Mouse (Mus musculus) granulocyte monocyte progenitor cell, adult 5-6 weeks (primary cell): ENCODE data around the gene Dppa5a. TPM values are rescaled to one million over a fixed set of nuclear protein-coding genes. Genes with fewer than 3 reads are reported as not detected.
"Not testable (repeated sequence)": the region's sequence is repeated elsewhere in the genome, so short reads cannot be mapped to it uniquely, and the experiment has no call there.

Source experiments
- ATAC-seq: replicated peaks from 2 replicates; pipeline ENCODE4 v1.8.0; 2016; ENCODE audit warnings: mild to moderate bottlenecking, moderate TSS enrichment, inconsistent platforms; ENCODE audit not compliant: poor library complexity, severe bottlenecking
- total RNA-seq, 2 experiments: library from RNA; stranded (forward) in 1 of 2; stranded (reverse) in 1 of 2; fragments of 200-712, 200-1000 nt in 1 of 2; fragments of >200 nt in 1 of 2; fragmentation: Nextera tagmentation in 1 of 2; gene quantifications; 2 replicates each; pipeline ENCODE4 v1.2.3; 2014 to 2017

The Dppa5a gene
- total RNA-seq (2014; fragmentation: Nextera tagmentation) (not detected in 2 replicates), total RNA-seq (2017) (not detected in 2 replicates)

- not testable (repeated sequence) for ATAC-seq
Measured at GRCm38 (mm10) chr9:78367959-78368358, at the start of gene Dppa5a. Dppa5a (minus strand) TSS chr9:78368177.

- no peak for ATAC-seq
Measured at GRCm38 (mm10) chr9:78401596-78401995, 33.6 kb upstream of the Dppa5a start.

- ATAC-seq, result no peak
Measured at GRCm38 (mm10) chr9:78400570-78400969, 32.6 kb upstream of the Dppa5a start.

- ATAC-seq, result no peak
Measured at GRCm38 (mm10) chr9:78396517-78396916, 28.5 kb upstream of the Dppa5a start.

- ATAC-seq, result peak; percentile 90
Measured at GRCm38 (mm10) chr9:78395630-78396351, 27.8 kb upstream of the Dppa5a start, which contains the start of gene Ddx43. Ddx43 (plus strand) TSS chr9:78395777.

- ATAC-seq, result no peak
Measured at GRCm38 (mm10) chr9:78395244-78395629, 27.3 kb upstream of the Dppa5a start.

- no peak for ATAC-seq
Measured at GRCm38 (mm10) chr9:78394602-78395001, 26.6 kb upstream of the Dppa5a start.

GRCm38 (mm10) chr9:78393741-78394140 lies 25.8 kb upstream of the Dppa5a start:
- no peak for ATAC-seq

- ATAC-seq, result peak; percentile 83
Measured at GRCm38 (mm10) chr9:78389981-78390380, 22.0 kb upstream of the Dppa5a start.

GRCm38 (mm10) chr9:78386947-78387346 lies 19.0 kb upstream of the Dppa5a start:
- ATAC-seq, result no peak

GRCm38 (mm10) chr9:78385893-78386292 lies 17.9 kb upstream of the Dppa5a start:
- ATAC-seq, result peak; percentile 37; the same call in 1 of the 2 replicates

- ATAC-seq, result peak; percentile 73
Measured at GRCm38 (mm10) chr9:78378113-78378785, 10.3 kb upstream of the Dppa5a start, which contains the start of gene Ooep. Ooep (minus strand) TSS chr9:78378725.

GRCm38 (mm10) chr9:78377546-78377945 lies 9.6 kb upstream of the Dppa5a start:
- ATAC-seq, result no peak

- ATAC-seq, result no peak
Measured at GRCm38 (mm10) chr9:78375486-78375885, 7.5 kb upstream of the Dppa5a start.

- no peak for ATAC-seq
Measured at GRCm38 (mm10) chr9:78374885-78375389, 7.0 kb upstream of the Dppa5a start.

- no peak for ATAC-seq
Measured at GRCm38 (mm10) chr9:78374397-78374796, 6.4 kb upstream of the Dppa5a start.

GRCm38 (mm10) chr9:78372827-78373504 lies 5.0 kb upstream of the Dppa5a start:
- no peak for ATAC-seq

- no peak for ATAC-seq
Measured at GRCm38 (mm10) chr9:78371441-78371840, 3.5 kb upstream of the Dppa5a start.

- no peak for ATAC-seq
Measured at GRCm38 (mm10) chr9:78369786-78370185, 1.8 kb upstream of the Dppa5a start.

GRCm38 (mm10) chr9:78369349-78369748 lies 1.4 kb upstream of the Dppa5a start:
- no peak for ATAC-seq
